Mouse (Mus musculus) small intestine, adult 2 months (tissue): ENCODE data around the gene Cenps. TPM values are rescaled to one million over a fixed set of nuclear protein-coding genes. Genes with fewer than 3 reads are reported as not detected.

Experiments
- H3K27ac ChIP-seq: fragments of 200-500 bp; 2 replicates; pipeline ENCODE4 v1.5.1; 2012; ENCODE audit warnings: low read depth, low read length, control low read depth, inconsistent platforms; ENCODE audit not compliant: insufficient read depth
- H3K27me3 ChIP-seq: fragments of 200-500 bp; 2 replicates; pipeline ENCODE4 v1.6.1; 2012; ENCODE audit warnings: mild to moderate bottlenecking, moderate library complexity, low read length, inconsistent platforms; ENCODE audit not compliant: control insufficient read depth, insufficient read depth
- H3K36me3 ChIP-seq: fragments of 200-500 bp; 2 replicates; pipeline ENCODE4 v1.6.1; 2012; ENCODE audit warnings: mild to moderate bottlenecking, low read length, control low read depth, inconsistent platforms; ENCODE audit not compliant: control insufficient read depth, insufficient read depth
- H3K4me1 ChIP-seq: fragments of 200-500 bp; 2 replicates; pipeline ENCODE4 v1.6.1; 2012; ENCODE audit warnings: low read length, inconsistent platforms, mixed read lengths; ENCODE audit not compliant: control insufficient read depth, insufficient read depth, insufficient read length
- H3K4me3 ChIP-seq: fragments of 200-500 bp; 2 replicates; pipeline ENCODE4 v1.5.1; 2012; ENCODE audit warnings: low read depth, mild to moderate bottlenecking, control low read depth, inconsistent platforms, low read length, moderate library complexity
- CTCF ChIP-seq: fragments of 200-500 bp; IDR thresholded peaks from 2 replicates; pipeline ENCODE4 v1.5.1; 2012; ENCODE audit warnings: low read depth, mild to moderate bottlenecking, control low read depth, inconsistent platforms, low read length, moderate library complexity, mixed read lengths; ENCODE audit not compliant: insufficient replicate concordance, insufficient read length; ENCODE audit errors: extremely low read depth
- POLR2A ChIP-seq: fragments of 200-500 bp; IDR thresholded peaks from 2 replicates; pipeline ENCODE4 v1.6.1; 2012; ENCODE audit warnings: low read depth, mild to moderate bottlenecking, control low read depth, inconsistent platforms, low read length, moderate library complexity
- WGBS: fragments of 180-500 bp; shearing (Covaris S2); methylation state at CpG from one replicate; pipeline ENCODE4 v1.1.7; 2018; 5-methylcytosine and 5-hydroxymethylcytosine counted together
- polyA plus RNA-seq: library from polyadenylated mRNA; depleted of rRNA; stranded (reverse); fragments of >200 nt; gene quantifications from 2 replicates; pipeline ENCODE4 v1.2.3, GENCODE M21; 2012

Cenps gene
- polyA plus RNA-seq, 1 experiment: 1.9 TPM

DNA sequence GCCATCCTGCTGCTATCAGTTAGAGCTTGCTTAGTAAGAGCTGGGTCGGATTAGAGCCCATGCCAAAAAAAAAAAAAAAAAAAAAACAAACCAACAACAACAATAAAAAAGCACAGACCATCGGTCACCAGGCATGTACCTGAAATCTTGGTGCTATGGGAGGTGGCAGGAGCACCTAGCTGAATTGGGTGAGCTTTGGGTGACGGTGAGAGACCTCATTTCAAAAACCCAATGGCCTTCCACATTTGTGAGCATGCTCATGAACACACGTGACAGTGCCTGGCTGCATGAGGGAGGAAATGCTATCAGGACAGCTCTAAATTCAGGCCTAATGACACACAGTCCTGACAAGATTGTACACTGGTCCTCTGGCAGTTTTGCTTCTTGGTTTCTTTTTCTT lies 10.7 kb upstream of the Cenps start:
- TF ChIP-seq CTCF (no peak), POLR2A (no peak)
- WGBS: 75% methylated on average over 4 of the region's 4 CpGs
- H3K4me3 ChIP-seq: no peak overlapping the region

DNA sequence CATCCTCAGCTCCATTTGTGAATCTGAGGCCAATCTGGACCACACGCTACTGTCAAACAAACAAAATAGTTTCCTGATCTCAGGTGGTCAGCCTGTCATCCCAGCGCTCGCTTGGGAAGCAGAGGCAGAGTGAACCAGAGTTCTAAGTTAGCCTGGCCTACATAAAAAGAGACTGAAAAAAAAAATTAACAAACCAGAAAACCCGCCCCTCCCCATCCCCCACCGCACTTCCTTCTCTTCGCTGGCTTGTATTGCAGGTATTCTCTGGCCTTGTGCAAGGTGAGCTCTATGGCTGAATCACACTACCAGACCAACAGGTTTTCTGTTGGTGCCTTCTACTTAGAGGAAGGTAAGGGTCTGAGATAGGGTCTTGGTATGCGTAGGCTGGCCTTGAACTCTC lies 10.1 kb upstream of the Cenps start:
- no peak overlapping the region for H3K4me3 ChIP-seq
- no peaks in the 10 kb centered on the region for H3K27me3 ChIP-seq
- no peaks in the 10 kb centered on the region for H3K4me1 ChIP-seq
- peaks cover 32% of the 10 kb centered on the region for H3K36me3 ChIP-seq
- WGBS: 82% methylated on average over 7 of the region's 7 CpGs
- TF ChIP-seq CTCF (no peak), POLR2A (no peak)
- H3K27ac ChIP-seq: no peak overlapping the region

More for the DNA sequence above, 10.7 kb upstream of the Cenps start:
- H3K36me3 ChIP-seq: peaks cover 37% of the 10 kb centered on the region
- H3K27me3 ChIP-seq: no peaks in the 10 kb centered on the region
- H3K4me1 ChIP-seq: no peaks in the 10 kb centered on the region
- no peak overlapping the region for H3K27ac ChIP-seq

DNA sequence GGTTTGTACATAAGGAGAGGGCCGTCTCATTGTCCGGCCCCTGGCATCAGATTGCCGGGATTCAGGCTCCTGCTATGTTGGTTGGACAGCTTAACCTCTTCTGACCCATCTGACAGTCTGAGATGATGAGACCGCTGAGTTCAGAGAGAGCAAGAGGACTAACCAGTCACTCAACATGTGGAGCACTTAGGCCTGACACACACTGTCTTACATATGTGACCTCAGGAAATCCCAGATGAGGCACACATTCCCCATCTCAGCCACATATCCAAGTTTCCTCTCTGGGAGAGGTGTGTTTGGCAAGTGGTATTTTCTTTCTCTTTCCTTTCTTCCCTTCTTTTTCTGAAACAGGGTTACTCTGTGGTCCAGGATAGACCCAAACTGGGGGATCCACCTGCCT lies 7.7 kb upstream of the Cenps start:
- no peak overlapping the region for H3K27ac ChIP-seq
- 88% methylated on average over 4 of the region's 4 CpGs for WGBS
- H3K27me3 ChIP-seq: no peaks in the 10 kb centered on the region
- TF ChIP-seq POLR2A (no peak), CTCF (no peak)
- no peak overlapping the region for H3K4me3 ChIP-seq
- H3K4me1 ChIP-seq: no peaks in the 10 kb centered on the region
- peaks cover 10% of the 10 kb centered on the region for H3K36me3 ChIP-seq

DNA sequence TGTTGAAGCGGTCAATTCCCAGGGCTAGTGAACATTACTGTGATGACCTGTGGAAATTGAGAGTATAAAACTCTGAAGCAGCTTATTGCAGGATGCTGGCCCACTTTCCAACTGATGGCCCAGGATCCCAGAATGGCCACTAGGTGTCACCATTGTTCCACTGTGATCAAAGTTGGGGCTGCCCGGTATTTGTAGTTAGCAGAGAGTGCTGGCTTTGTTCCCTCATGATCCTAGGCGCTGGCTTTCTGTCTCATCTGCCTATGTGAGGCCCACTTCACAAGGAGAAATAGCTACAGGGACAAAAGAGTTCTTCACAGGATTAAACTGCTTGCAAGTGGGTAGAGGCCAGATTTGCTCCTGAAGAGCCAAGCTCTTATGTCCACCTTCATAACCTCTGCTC lies 7.0 kb upstream of the Cenps start:
- Histone ChIP-seq H3K27me3 (no peaks in the 10 kb centered on the region), H3K4me3 (no peak overlapping the region), H3K4me1 (no peaks in the 10 kb centered on the region), H3K27ac (no peak overlapping the region), H3K36me3 (peaks cover 4% of the 10 kb centered on the region)
- 6% methylated on average over 3 of the region's 3 CpGs for WGBS
- TF ChIP-seq POLR2A: no peak
- TF ChIP-seq CTCF: peak; percentile 91; the same call in 1 of the 2 replicates

DNA sequence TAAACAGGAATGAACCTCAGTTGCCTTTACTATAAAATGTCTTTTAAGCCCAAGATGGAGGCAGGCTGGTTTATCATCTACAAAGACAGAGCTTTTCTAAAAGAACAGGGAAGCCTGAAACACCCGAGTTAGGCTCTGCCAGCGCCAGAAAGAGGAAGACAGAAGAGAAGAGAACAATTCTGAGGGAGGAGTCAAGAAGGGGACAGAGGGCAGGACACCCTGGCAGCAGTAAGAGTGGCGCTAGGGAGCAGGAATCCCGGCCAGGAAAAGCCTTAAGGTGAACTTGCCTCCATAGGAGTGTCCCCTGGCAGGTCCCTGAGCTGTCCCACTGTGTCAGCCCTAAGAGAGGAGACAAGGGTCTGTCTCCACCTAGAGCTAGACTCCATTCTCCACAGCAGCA lies 6.2 kb upstream of the Cenps start:
- H3K27me3 ChIP-seq: no peaks in the 10 kb centered on the region

DNA sequence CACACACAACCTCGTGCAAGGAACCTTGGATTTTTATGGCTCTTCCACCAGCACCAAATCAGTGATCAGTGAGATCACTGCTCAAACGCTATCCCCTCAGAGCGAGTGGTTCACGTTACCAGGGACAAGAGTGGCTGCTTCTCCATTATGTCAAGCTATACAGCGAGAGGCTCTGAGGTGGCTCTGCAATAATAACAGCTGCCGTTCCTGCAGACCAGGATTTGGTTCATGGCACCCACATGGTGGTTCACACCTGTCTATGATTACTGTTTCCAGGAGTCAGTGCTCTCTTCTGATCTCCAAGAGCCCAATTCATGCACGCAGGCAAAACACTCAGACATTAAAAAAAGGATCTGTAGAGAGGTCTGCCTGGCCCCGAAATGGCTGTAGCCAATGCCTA lies 1.1 kb upstream of the Cenps start:
- Histone ChIP-seq H3K27me3 (no peaks in the 10 kb centered on the region), H3K4me3 (no peak overlapping the region), H3K36me3 (no peaks in the 10 kb centered on the region), H3K27ac (no peak overlapping the region), H3K4me1 (no peaks in the 10 kb centered on the region; the same call in 1 of the 2 replicates)
- WGBS: 80% methylated on average over 8 of the region's 8 CpGs
- TF ChIP-seq CTCF: no peak
- no peak for TF ChIP-seq POLR2A

More for the DNA sequence above, 6.2 kb upstream of the Cenps start:
- Histone ChIP-seq H3K36me3 (no peaks in the 10 kb centered on the region), H3K4me3 (no peak overlapping the region), H3K4me1 (no peaks in the 10 kb centered on the region), H3K27ac (no peak overlapping the region)
- no peak for TF ChIP-seq POLR2A
- no peak for TF ChIP-seq CTCF
- 7% methylated on average over 4 of the region's 4 CpGs for WGBS

DNA sequence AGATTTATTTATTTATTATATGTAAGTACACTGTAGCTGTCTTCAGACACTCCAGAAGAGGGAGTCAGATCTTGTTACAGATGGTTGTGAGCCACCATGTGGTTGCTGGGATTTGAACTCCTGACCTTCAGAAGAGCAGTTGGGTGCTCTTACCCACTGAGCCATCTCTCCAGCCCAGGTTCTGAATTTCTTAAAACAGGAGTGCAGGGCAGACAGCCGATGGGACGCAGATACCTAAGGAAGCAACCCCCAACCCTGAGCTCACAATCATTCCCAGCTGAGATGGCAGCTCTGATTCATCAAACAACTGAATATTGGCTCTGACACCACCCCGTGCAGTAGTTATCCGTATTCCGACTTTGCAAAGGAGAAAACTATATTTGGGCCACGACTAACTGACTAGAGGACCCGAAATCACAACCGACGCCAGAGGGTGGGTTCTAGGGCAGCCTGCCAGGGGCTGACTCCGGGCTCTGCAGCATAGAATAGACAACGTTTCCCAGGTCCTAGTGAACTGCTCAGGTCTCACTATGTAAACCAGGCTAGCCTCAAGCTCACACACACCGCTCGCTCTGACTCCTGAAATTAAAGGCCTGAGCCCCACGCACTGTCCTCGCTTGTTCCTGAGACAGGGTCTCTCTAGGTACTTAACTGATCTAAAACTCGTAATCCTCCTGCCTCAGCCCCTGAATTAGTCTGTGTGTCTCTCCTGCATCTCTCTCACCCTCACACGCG lies 1.1 kb downstream of the Cenps start:
- peak overlapping the region; percentile 75; the same call in 1 of the 2 replicates for H3K4me3 ChIP-seq

DNA sequence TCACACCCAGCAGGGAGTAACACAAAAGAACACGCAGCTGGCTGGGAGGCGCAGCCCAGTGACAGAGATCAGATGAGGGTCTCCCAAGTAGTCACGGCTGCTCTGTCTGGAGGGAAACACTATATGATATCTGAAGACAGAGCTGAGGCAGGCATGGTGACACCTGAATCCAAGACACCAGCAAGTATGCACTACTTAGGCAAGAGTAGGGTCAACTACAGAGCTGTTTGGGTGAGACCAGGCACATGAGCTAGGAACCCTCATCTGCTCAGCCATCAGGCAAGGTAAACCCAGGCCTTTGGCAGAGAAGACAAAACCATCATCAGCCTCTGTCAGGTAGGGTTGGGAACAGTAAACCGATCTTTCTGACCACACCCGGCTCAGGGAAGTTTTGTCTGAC lies 4.0 kb downstream of the Cenps start:
- WGBS: 67% methylated on average over 5 of the region's 5 CpGs
- Histone ChIP-seq H3K36me3 (no peaks in the 10 kb centered on the region), H3K27me3 (no peaks in the 10 kb centered on the region), H3K4me3 (no peak overlapping the region), H3K27ac (no peak overlapping the region), H3K4me1 (no peaks in the 10 kb centered on the region; the same call in 1 of the 2 replicates)
- TF ChIP-seq CTCF: no peak
- no peak for TF ChIP-seq POLR2A

More for the DNA sequence above, 1.1 kb downstream of the Cenps start:
- Histone ChIP-seq H3K4me1 (no peaks in the 10 kb centered on the region; the same call in 1 of the 2 replicates), H3K27me3 (no peaks in the 10 kb centered on the region), H3K27ac (no peak overlapping the region), H3K36me3 (no peaks in the 10 kb centered on the region)
- WGBS: 77% methylated on average over 18 of the region's 18 CpGs
- no peak for TF ChIP-seq POLR2A
- no peak for TF ChIP-seq CTCF
